Mouse (Mus musculus) lung, postnatal 0 days (tissue): Measurements from ENCODE around the gene Sept10.

Experiments used
- CTCF ChIP-seq: IDR thresholded peaks from 2 replicates; pipeline ENCODE4 v1.5.1; 2016; ENCODE audit warnings: antibody characterized with exemption, mild to moderate bottlenecking
- EP300 ChIP-seq: IDR thresholded peaks from 2 replicates; pipeline ENCODE4 v1.6.1; 2016; ENCODE audit warnings: antibody characterized with exemption, mild to moderate bottlenecking, control low read depth

DNA sequence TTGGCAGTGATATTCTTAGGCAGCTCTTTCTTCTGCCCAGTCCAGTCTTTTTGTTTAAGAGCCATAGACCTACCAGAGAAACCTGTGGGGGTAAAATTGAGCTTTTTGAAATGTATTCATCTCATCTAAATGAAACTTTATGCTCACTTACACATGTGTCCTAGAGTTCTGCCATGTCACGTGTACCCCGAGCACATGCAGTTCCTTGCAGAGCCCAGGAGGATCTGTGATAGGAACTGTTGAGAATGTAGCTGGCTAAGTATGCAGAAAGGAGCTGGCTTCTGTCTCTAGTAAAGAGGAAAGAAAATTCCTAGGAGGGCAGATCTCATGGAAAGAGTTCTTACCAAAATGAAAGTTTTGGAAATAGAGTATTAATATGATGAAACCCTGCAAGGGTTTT is 106.0 kb downstream of the Sept10 start:
- TF ChIP-seq CTCF (no peak), EP300 (no peak)
